Mouse (Mus musculus): Measurements from ENCODE around the gene Lefty2. TPM values are rescaled to one million over a fixed set of nuclear protein-coding genes. Genes with fewer than 3 reads are reported as not detected.
"Not testable (repeated sequence)": the region's sequence is repeated elsewhere in the genome, so short reads cannot be mapped to it uniquely, and the experiment has no call there.

Lefty2 gene
- polyA plus RNA-seq, 1 experiment from 2014 or later: not detected

DNA sequence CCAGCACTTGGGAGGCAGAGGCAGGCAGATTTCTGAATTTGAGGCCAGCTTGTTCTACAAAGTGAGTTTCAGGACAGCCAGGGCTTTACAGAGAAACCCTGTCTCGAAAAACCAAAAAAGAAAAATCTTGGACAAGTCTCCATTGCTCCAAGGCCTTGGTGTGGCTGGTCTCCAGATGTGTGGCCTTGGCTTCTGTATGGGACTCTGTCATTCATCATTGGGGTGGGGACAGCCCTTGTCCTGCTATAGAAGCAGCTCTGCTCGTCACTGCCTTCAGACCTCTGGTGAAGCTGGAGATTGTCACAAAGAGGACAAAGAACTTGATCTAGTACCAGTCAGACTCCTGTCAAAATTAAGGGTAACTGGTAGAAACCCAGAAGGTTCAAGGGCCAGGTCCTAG is 18.3 kb upstream of the Lefty2 start:
- 70% methylated on average over 2 of the region's 2 CpGs for WGBS
- no peak overlapping the region for H3K4me2 ChIP-seq
- no peaks in the 10 kb centered on the region for H3K27me3 ChIP-seq (replicated peaks)
- H3K4me1 ChIP-seq: no peaks in the 10 kb centered on the region
- H3K4me3 ChIP-seq (replicated peaks): no peak overlapping the region
- no peak overlapping the region for H3K9ac ChIP-seq
- no peak for ATAC-seq (ENCODE audit: insufficient read depth, low FRiP score, low read depth)
- H3K9me3 ChIP-seq: no peaks in the 10 kb centered on the region
- no peak overlapping the region for H3K27ac ChIP-seq
- H3K36me3 ChIP-seq: no peaks in the 10 kb centered on the region

DNA sequence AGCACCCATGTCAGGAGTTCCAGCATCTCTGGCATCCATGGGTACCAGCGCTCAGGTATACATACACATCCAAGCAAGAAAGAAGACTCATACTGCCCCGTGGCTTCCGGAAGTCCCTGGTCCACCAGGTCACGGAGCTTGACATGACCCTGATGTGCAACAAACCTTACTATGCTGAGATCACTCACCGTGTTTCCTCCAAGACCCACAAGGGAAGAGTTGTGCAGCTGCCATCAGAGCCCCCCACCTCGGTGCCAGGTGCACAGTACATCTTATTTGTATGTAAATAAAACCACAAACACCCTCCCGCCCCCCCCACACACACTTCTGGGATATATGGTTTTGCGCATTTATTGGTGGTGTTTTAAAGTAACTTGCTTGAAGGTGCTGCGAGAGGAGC is 17.8 kb upstream of the Lefty2 start:
- Histone ChIP-seq H3K9ac (no peak overlapping the region), H3K9me3 (no peaks in the 10 kb centered on the region), H3K4me1 (no peaks in the 10 kb centered on the region), H3K4me3 (replicated peaks) (no peak overlapping the region), H3K27ac (no peak overlapping the region), H3K4me2 (no peak overlapping the region), H3K36me3 (no peaks in the 10 kb centered on the region), H3K27me3 (replicated peaks) (no peaks in the 10 kb centered on the region)
- WGBS: 80% methylated on average over 9 of the region's 9 CpGs
- ATAC-seq (ENCODE audit: insufficient read depth, low FRiP score, low read depth): no peak

DNA sequence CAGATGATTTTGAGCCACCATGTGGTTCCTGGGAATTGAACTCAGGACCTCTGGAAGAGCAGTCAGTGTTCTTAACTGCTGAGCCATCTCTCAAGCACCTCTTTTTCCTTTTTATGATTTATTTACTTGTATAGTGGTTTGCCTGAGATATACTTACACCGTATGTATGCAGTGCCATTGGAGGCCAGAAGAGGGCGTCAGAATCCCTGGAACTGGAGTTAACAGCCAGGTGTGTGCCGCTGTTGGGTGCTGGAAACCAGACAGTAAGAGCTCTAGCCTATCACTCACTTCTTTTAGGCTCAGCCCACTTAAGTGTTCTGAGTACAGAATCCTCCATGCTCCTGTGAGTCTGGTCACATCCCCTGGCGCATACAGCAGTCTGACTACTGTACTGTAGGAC is 15.4 kb upstream of the Lefty2 start:
- 71% methylated on average over 4 of the region's 4 CpGs for WGBS
- Histone ChIP-seq H3K27ac (no peak overlapping the region), H3K9ac (no peak overlapping the region), H3K27me3 (replicated peaks) (no peaks in the 10 kb centered on the region), H3K36me3 (no peaks in the 10 kb centered on the region), H3K4me3 (replicated peaks) (no peak overlapping the region), H3K4me1 (no peaks in the 10 kb centered on the region), H3K4me2 (no peak overlapping the region), H3K9me3 (no peaks in the 10 kb centered on the region)
- ATAC-seq (ENCODE audit: insufficient read depth, low FRiP score, low read depth): no peak

DNA sequence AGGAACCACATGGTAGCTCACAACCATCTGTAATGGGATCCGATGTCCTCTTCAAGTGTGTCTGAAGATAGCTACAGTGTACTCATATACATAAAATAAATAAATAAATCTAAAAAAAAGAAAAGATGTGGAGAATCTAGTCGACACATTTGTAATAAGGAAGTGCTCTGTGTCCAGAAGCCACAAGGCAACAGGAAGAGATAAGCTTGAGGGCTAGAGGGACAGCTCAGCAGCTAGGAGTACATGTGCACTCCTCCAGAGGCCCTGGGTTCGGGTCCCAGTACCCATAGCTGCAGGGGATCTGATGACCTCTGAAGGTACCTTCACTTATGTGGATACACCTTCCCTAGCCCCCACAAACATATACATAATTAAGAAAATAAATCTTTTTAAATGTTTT is 11.1 kb upstream of the Lefty2 start:
- no peak overlapping the region for H3K9ac ChIP-seq
- no peaks in the 10 kb centered on the region for H3K9me3 ChIP-seq
- H3K27me3 ChIP-seq (replicated peaks): no peaks in the 10 kb centered on the region
- H3K4me2 ChIP-seq: no peak overlapping the region
- WGBS: 65% methylated on average over 3 of the region's 3 CpGs
- no peaks in the 10 kb centered on the region for H3K4me1 ChIP-seq
- ATAC-seq (ENCODE audit: insufficient read depth, low FRiP score, low read depth): no peak
- no peak overlapping the region for H3K4me3 ChIP-seq (replicated peaks)
- H3K36me3 ChIP-seq: no peaks in the 10 kb centered on the region
- no peak overlapping the region for H3K27ac ChIP-seq

GRCm38 (mm10) chr1:180883731-180884130 is 9.2 kb upstream of the Lefty2 start:
- Histone ChIP-seq H3K9ac (no peak overlapping the region), H3K9me3 (no peaks in the 10 kb centered on the region), H3K36me3 (no peaks in the 10 kb centered on the region), H3K4me3 (replicated peaks) (no peak overlapping the region), H3K27me3 (replicated peaks) (no peaks in the 10 kb centered on the region), H3K27ac (no peak overlapping the region), H3K4me2 (no peak overlapping the region), H3K4me1 (no peaks in the 10 kb centered on the region)
- ATAC-seq (ENCODE audit: insufficient read depth, low FRiP score, low read depth): no peak
- WGBS: 19% methylated on average over 7 of the region's 7 CpGs

DNA sequence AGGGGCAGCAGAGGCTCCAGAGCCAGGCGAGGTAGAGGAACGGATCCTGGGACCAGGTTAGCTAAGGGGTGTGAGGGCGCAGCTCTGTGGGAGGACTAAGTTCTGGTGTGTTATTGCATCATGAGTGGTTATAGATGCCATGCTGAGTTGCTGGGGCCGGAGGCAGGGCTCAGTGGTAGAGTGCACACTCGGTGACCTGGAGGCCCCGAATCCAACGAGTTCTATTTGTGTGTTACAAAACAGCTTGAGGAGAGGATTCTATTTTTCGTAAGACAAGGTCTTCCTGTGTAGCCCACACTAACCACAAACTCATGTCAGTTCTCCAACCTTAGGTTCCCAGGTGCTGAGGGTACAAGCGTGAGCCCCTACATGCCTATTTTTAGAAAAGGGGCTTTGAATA is 8.4 kb upstream of the Lefty2 start:
- no peaks in the 10 kb centered on the region for H3K27me3 ChIP-seq (replicated peaks)
- H3K36me3 ChIP-seq: no peaks in the 10 kb centered on the region
- H3K4me1 ChIP-seq: no peaks in the 10 kb centered on the region
- 70% methylated on average over 9 of the region's 9 CpGs for WGBS
- H3K9me3 ChIP-seq: no peaks in the 10 kb centered on the region
- no peak for ATAC-seq (ENCODE audit: insufficient read depth, low FRiP score, low read depth)
- no peak overlapping the region for H3K27ac ChIP-seq
- H3K4me3 ChIP-seq (replicated peaks): no peak overlapping the region
- H3K4me2 ChIP-seq: no peak overlapping the region
- H3K9ac ChIP-seq: no peak overlapping the region

- ATAC-seq (ENCODE audit: insufficient read depth, low FRiP score, low read depth): peak; percentile 67
- H3K9me3 ChIP-seq: no peaks in the 10 kb centered on the region
- WGBS: 4% methylated on average over 13 of the region's 13 CpGs
- H3K9ac ChIP-seq: no peak overlapping the region
- H3K4me1 ChIP-seq: no peaks in the 10 kb centered on the region
- peak overlapping the region; percentile 64 for H3K27ac ChIP-seq
- peak overlapping the region; percentile 45 for H3K4me2 ChIP-seq
- H3K4me3 ChIP-seq (replicated peaks): no peak overlapping the region
- no peaks in the 10 kb centered on the region for H3K36me3 ChIP-seq
- peaks cover 12% of the 10 kb centered on the region for H3K27me3 ChIP-seq (replicated peaks)
These were observed 4.3 kb upstream of the Lefty2 start for GRCm38 (mm10) chr1:180888556-180889042.

GRCm38 (mm10) chr1:180889172-180889571 is 3.7 kb upstream of the Lefty2 start:
- H3K9me3 ChIP-seq: no peaks in the 10 kb centered on the region
- no peak for ATAC-seq (ENCODE audit: insufficient read depth, low FRiP score, low read depth)
- H3K4me3 ChIP-seq (replicated peaks): no peak overlapping the region
- 43% methylated on average over 7 of the region's 7 CpGs for WGBS
- H3K4me1 ChIP-seq: no peaks in the 10 kb centered on the region
- H3K9ac ChIP-seq: no peak overlapping the region
- H3K4me2 ChIP-seq: peak overlapping the region; percentile 45
- no peaks in the 10 kb centered on the region for H3K36me3 ChIP-seq
- peaks cover 15% of the 10 kb centered on the region for H3K27me3 ChIP-seq (replicated peaks)
- peak overlapping the region; percentile 64; the same call in 1 of the 2 replicates for H3K27ac ChIP-seq

GRCm38 (mm10) chr1:180889841-180890240 is 3.1 kb upstream of the Lefty2 start:
- no peak for ATAC-seq (ENCODE audit: insufficient read depth, low FRiP score, low read depth)
- Histone ChIP-seq H3K4me2 (no peak overlapping the region), H3K27me3 (replicated peaks) (peaks cover 19% of the 10 kb centered on the region), H3K4me3 (replicated peaks) (no peak overlapping the region), H3K4me1 (no peaks in the 10 kb centered on the region), H3K27ac (no peak overlapping the region), H3K9ac (no peak overlapping the region), H3K9me3 (no peaks in the 10 kb centered on the region), H3K36me3 (no peaks in the 10 kb centered on the region)
- WGBS: 56% methylated on average over 6 of the region's 6 CpGs

DNA sequence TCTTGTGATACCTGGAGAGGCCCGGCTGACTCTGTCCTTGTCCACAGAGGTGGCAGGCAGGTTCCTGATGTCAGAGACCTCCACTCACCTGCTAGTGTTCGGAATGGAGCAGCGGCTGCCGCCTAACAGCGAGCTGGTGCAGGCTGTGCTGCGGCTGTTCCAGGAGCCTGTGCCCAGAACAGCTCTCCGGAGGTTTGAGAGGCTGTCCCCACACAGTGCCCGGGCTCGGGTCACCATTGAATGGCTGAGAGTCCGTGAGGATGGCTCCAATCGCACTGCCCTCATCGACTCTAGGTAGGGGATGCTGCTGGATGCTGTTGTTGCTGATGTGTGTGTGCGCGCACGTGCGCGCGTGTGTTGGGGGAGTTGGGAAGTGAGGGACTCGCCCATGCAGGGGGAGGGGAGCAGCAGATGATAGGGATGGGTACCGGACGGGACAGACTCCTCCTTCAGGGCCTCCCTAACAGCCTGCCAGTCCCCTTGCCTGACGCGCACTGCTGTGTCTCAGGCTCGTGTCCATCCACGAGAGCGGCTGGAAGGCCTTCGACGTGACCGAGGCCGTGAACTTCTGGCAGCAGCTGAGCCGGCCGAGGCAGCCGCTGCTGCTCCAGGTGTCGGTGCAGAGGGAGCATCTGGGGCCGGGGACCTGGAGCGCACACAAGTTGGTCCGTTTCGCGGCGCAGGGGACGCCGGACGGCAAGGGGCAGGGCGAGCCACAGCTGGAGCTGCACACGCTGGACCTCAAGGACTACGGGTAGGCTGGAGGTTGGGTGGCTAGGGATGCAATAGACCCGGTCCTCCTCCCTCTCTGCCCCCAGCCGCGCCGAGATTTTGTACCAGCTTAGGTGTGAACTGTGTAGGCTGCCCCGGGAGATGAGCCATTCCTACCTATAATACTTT is 1.4 kb downstream of the Lefty2 start:
- not testable (repeated sequence) for H3K36me3 ChIP-seq, H3K4me1 ChIP-seq, H3K9ac ChIP-seq, H3K9me3 ChIP-seq, H3K27ac ChIP-seq
- WGBS: 6% methylated on average over 46 of the region's 51 CpGs
- peak overlapping the region; percentile 16 for H3K4me3 ChIP-seq (replicated peaks)
- peak overlapping the region; percentile 35 for H3K4me2 ChIP-seq
- peak; percentile 36; the same call in 1 of the 2 replicates for ATAC-seq (ENCODE audit: insufficient read depth, low FRiP score, low read depth)
- peaks cover 27% of the 10 kb centered on the region for H3K27me3 ChIP-seq (replicated peaks)

- Histone ChIP-seq H3K4me1 (peaks cover 17% of the 10 kb centered on the region), H3K9me3 (no peaks in the 10 kb centered on the region), H3K4me2 (no peak overlapping the region), H3K9ac (no peak overlapping the region), H3K27ac (no peak overlapping the region), H3K36me3 (peaks cover 2% of the 10 kb centered on the region), H3K4me3 (replicated peaks) (no peak overlapping the region), H3K27me3 (replicated peaks) (no peaks in the 10 kb centered on the region)
- no peak for ATAC-seq (ENCODE audit: insufficient read depth, low FRiP score, low read depth)
- WGBS: 2% methylated on average over 4 of the region's 4 CpGs
These were observed 8.2 kb downstream of the Lefty2 start for GRCm38 (mm10) chr1:180901107-180901506.

DNA sequence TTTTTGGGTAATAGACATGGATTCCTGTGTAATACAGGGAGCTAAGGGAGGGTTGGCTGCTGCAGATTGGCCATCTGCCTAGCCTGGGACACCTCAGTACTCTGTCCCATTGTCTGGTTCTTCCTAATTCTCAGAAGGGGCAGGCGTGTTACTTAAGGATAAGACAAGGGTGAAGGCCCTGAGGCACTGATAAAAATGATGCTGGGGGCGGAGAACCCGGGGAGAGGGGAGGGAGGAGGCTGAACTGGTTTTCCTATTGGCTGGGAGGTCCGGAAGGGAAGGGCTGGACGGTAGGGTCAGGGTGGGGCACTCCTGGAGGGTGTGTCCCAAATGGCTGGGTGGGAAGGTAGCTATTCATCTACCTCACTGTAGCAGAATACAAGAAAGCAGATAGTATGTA is 10.0 kb downstream of the Lefty2 start:
- Histone ChIP-seq H3K36me3 (peaks cover 18% of the 10 kb centered on the region), H3K4me3 (replicated peaks) (no peak overlapping the region), H3K27me3 (replicated peaks) (no peaks in the 10 kb centered on the region), H3K9ac (no peak overlapping the region), H3K27ac (no peak overlapping the region), H3K4me1 (peaks cover 19% of the 10 kb centered on the region), H3K4me2 (no peak overlapping the region), H3K9me3 (no peaks in the 10 kb centered on the region)
- ATAC-seq (ENCODE audit: insufficient read depth, low FRiP score, low read depth): peak; percentile 82
- WGBS: 28% methylated on average over 5 of the region's 5 CpGs

Measured in stomach, embryonic 15.5 days (tissue).